Mouse (Mus musculus) embryonic facial prominence, embryonic 15.5 days (tissue): ENCODE data around the gene Ttn. TPM values are rescaled to one million over a fixed set of nuclear protein-coding genes. Genes with fewer than 3 reads are reported as not detected.

Source experiments
- ATAC-seq: fragments of 200-750 bp; cut with Nextera tagmentation; 2 replicates; pipeline ENCODE4 v1.8.0; 2017; ENCODE audit warnings: low read depth, moderate TSS enrichment; ENCODE audit not compliant: insufficient number of reproducible peaks, low FRiP score, low TSS enrichment
- H3K27ac ChIP-seq: fragments of 300-500 bp; sonication (generic); replicated peaks from 2 replicates; pipeline ENCODE4 v1.5.1; 2015; ENCODE audit warnings: mild to moderate bottlenecking, inconsistent platforms
- H3K27me3 ChIP-seq: fragments of 300-500 bp; sonication (generic); 2 replicates; pipeline ENCODE4 v1.6.1; 2015; ENCODE audit warnings: inconsistent platforms
- H3K36me3 ChIP-seq: fragments of 300-500 bp; sonication (generic); 2 replicates; pipeline ENCODE4 v1.6.1; 2015; ENCODE audit warnings: mild to moderate bottlenecking, inconsistent platforms
- H3K4me1 ChIP-seq: fragments of 300-500 bp; sonication (generic); 2 replicates; pipeline ENCODE4 v1.6.1; 2015; ENCODE audit warnings: inconsistent platforms
- H3K4me2 ChIP-seq: fragments of 300-500 bp; sonication (generic); replicated peaks from 2 replicates; pipeline ENCODE4 v1.6.1; 2015; ENCODE audit warnings: mild to moderate bottlenecking, inconsistent platforms
- H3K4me3 ChIP-seq: fragments of 300-500 bp; sonication (generic); replicated peaks from 2 replicates; pipeline ENCODE4 v1.5.1; 2015; ENCODE audit warnings: mild to moderate bottlenecking, inconsistent platforms
- H3K9ac ChIP-seq: fragments of 300-500 bp; sonication (generic); 2 replicates; pipeline ENCODE4 v1.6.1; 2015; ENCODE audit warnings: inconsistent platforms
- H3K9me3 ChIP-seq: fragments of 300-500 bp; sonication (generic); replicated peaks from 2 replicates; pipeline ENCODE4 v1.6.1; 2016; ENCODE audit warnings: inconsistent platforms
- WGBS: fragments of 180-500 bp; shearing (Covaris S2); methylation state at CpG from one replicate; pipeline ENCODE4 v1.1.7; 2015; 5-methylcytosine and 5-hydroxymethylcytosine counted together
- polyA plus RNA-seq: library from polyadenylated mRNA; unstranded; fragments of >200 nt; fragmentation: Nextera tagmentation; extraction: Ambion mirVana; gene quantifications from 2 replicates; pipeline ENCODE4 v1.2.1, GENCODE M21; 2015

Ttn gene
- polyA plus RNA-seq, 1 experiment from 2014 or later: 92.9 TPM

GRCm38 (mm10) chr2:76655444-76655843, 326.9 kb downstream of the Ttn start:
- Histone ChIP-seq H3K4me2 (no peak overlapping the region), H3K9me3 (no peaks in the 10 kb centered on the region), H3K4me1 (no peaks in the 10 kb centered on the region), H3K36me3 (no peaks in the 10 kb centered on the region), H3K27ac (no peak overlapping the region), H3K4me3 (no peak overlapping the region), H3K9ac (no peak overlapping the region), H3K27me3 (no peaks in the 10 kb centered on the region)
- 78% methylated on average over 3 of the region's 3 CpGs for WGBS
- no peak for ATAC-seq

GRCm38 (mm10) chr2:76654646-76655045, 327.7 kb downstream of the Ttn start:
- Histone ChIP-seq H3K4me1 (no peaks in the 10 kb centered on the region), H3K9ac (no peak overlapping the region), H3K9me3 (no peaks in the 10 kb centered on the region), H3K4me3 (no peak overlapping the region), H3K27ac (no peak overlapping the region), H3K27me3 (no peaks in the 10 kb centered on the region), H3K4me2 (no peak overlapping the region), H3K36me3 (no peaks in the 10 kb centered on the region)
- ATAC-seq: no peak
- 74% methylated on average over 5 of the region's 5 CpGs for WGBS

Other genes starting within 250 kb of the Ttn start
- 22.0 and 30.3 TPM in 2 replicates for gene Ccdc141, start 188.1 kb upstream of the Ttn start, polyA plus RNA-seq